Mouse (Mus musculus): ENCODE measurements at regions not wholly inside any gene's neighbourhood (a gene's known extent, or its start where the extent isn't known, plus 50 kb on each side); places are given as distances from the start of the nearest gene placed in this dataset.

DNA sequence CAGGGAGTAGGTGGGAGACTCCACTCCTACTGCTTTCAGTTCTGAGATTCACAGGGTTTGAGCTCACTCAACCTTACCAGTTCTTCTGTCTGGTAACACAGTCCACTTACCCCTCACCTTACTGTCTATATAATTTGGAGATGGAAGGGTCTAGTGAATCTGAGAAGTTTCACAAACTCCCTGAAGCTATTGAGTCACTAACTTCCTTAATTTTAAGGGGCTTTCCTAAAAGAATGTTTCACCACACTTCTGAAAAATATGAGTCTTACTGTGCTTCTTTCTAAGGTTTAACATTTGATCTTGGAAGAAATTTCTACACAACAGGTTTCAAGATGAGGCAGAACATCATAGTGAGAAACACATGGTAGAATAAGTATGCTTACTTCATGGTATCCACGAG lies 166.6 kb upstream of the Tet2 start:
- TF ChIP-seq CTCF (conservative IDR thresholded peaks at IDR 0.05; ENCODE audit: low read length) = no peak
- TF ChIP-seq POU5F1 (IDR thresholded peaks at IDR 0.05; ENCODE audit: borderline replicate concordance, low read length) = no peak
- no peak for TF ChIP-seq NANOG (IDR thresholded peaks at IDR 0.05; ENCODE audit: borderline replicate concordance, low read length)
- no peak overlapping the region for H3K4me3 ChIP-seq (replicated peaks; ENCODE audit: low read length)
- no peaks in the 10 kb centered on the region for H3K36me3 ChIP-seq (ENCODE audit: insufficient read depth, low read length)
- no peaks in the 10 kb centered on the region for H3K4me1 ChIP-seq (replicated peaks; ENCODE audit: low read depth, low read length)
- H3K9me3 ChIP-seq (ENCODE audit: low read length) = no peaks in the 10 kb centered on the region
- no peaks in the 10 kb centered on the region for H3K27me3 ChIP-seq (ENCODE audit: insufficient read depth, low read length)

DNA sequence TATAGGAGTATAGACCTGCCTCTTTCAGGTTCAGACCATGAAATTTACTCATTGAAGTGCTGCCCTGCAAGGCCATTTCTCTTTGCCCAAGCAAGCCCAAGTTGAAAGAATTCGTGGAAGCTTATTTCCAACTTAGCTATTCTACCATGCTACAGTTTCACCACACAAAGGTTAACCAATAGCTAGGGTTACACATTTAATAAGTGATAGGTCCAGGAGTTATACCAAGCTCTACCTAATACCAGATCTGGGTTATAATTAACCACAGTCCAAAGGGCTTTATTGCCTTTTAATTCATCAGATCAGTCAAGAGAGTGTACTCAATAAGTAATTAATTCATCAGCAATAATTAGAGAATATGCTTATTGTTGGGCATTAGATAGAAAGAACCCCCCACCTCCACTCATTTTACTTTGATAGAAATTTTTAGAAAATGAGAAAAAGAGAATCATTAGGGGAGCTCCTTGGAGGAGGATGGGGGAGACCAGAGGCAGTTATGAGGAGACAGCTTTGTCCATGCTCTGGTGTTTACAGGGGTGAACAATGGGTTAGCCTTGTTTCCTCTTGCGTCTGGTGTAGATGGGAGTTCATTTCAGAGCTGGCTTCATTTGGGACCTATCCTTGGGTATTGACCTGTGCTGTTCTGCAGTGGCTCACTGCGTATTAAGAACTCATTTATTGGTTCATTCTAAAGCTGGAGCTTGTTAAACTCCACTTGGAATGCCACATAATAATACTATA lies 177.8 kb upstream of the Tet2 start:
- Histone ChIP-seq H3K27me3 (ENCODE audit: insufficient read depth, low read length) (no peaks in the 10 kb centered on the region), H3K4me3 (replicated peaks; ENCODE audit: low read length) (no peak overlapping the region), H3K36me3 (ENCODE audit: insufficient read depth, low read length) (no peaks in the 10 kb centered on the region), H3K9me3 (ENCODE audit: low read length) (no peaks in the 10 kb centered on the region), H3K4me1 (replicated peaks; ENCODE audit: low read depth, low read length) (no peaks in the 10 kb centered on the region)
- TF ChIP-seq POU5F1 (IDR thresholded peaks at IDR 0.05; ENCODE audit: borderline replicate concordance, low read length) = no peak
- no peak for TF ChIP-seq NANOG (IDR thresholded peaks at IDR 0.05; ENCODE audit: borderline replicate concordance, low read length)
- no peak for TF ChIP-seq CTCF (conservative IDR thresholded peaks at IDR 0.05; ENCODE audit: low read length)

DNA sequence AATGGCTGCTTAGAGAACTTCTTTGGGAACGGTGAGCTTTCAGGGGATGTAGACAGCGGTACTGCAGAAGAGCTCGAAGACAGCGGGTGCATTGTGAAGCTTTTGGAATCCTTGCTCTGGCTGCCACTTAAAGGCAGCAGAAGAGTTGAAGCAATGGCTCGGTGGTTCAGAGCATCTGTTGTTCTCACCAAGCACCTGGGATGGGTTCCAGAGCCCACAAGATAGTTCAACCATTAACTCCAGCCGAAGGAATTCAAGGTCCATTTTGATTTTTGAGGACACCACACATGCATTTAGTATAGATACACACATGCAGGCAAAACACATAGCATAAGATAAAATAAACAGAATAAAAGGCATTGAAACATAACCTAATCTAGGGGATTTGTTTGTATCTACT lies 181.9 kb upstream of the Tet2 start:
- Histone ChIP-seq H3K4me3 (replicated peaks; ENCODE audit: low read length) (no peak overlapping the region), H3K4me1 (replicated peaks; ENCODE audit: low read depth, low read length) (no peaks in the 10 kb centered on the region), H3K27me3 (ENCODE audit: insufficient read depth, low read length) (no peaks in the 10 kb centered on the region), H3K36me3 (ENCODE audit: insufficient read depth, low read length) (no peaks in the 10 kb centered on the region), H3K9me3 (ENCODE audit: low read length) (no peaks in the 10 kb centered on the region)
- no peak for TF ChIP-seq POU5F1 (IDR thresholded peaks at IDR 0.05; ENCODE audit: borderline replicate concordance, low read length)
- no peak for TF ChIP-seq NANOG (IDR thresholded peaks at IDR 0.05; ENCODE audit: borderline replicate concordance, low read length)
- no peak for TF ChIP-seq CTCF (conservative IDR thresholded peaks at IDR 0.05; ENCODE audit: low read length)

DNA sequence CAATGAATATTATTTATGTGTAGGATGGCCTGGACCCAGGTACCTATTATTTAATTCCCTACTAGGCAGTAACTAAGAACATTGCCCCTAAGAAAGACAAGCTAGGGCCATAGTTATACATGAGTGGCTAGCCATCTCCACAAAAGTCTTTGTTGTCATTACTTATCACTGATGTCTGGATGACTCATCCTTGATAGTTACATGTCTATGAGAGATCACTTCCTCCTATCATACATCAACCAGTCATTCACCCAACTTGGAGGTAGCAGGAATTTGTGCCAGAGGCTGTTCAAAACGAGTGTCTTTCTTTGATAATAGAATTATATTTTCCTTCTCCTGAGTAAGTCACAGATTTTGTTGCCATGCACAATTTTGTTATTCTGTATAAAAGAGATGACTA lies 190.7 kb upstream of the Tet2 start:
- H3K4me1 ChIP-seq (replicated peaks; ENCODE audit: low read depth, low read length) = no peaks in the 10 kb centered on the region
- no peaks in the 10 kb centered on the region for H3K9me3 ChIP-seq (ENCODE audit: low read length)
- H3K27me3 ChIP-seq (ENCODE audit: insufficient read depth, low read length) = no peaks in the 10 kb centered on the region
- no peaks in the 10 kb centered on the region for H3K36me3 ChIP-seq (ENCODE audit: insufficient read depth, low read length)
- H3K4me3 ChIP-seq (replicated peaks; ENCODE audit: low read length) = no peak overlapping the region
- TF ChIP-seq CTCF (conservative IDR thresholded peaks at IDR 0.05; ENCODE audit: low read length) (no peak), NANOG (IDR thresholded peaks at IDR 0.05; ENCODE audit: borderline replicate concordance, low read length) (no peak), POU5F1 (IDR thresholded peaks at IDR 0.05; ENCODE audit: borderline replicate concordance, low read length) (no peak)

DNA sequence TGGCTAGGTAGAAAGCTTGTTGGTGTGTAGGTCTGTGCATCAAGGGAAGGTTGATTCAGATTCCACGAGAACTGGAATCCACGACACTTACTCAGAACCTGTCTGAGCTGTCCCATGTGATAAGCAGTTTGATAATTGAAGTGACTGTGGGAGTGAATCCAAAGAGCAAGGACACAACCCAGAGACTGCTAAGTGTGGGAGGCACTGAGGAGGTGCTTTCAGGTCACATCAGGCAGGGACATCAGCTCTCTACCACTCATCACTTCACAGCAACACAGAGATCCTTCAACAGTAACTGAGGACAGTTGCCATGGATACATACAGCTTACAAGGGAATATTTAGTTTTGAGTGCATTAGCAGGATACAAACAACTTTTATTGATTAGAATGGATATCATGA lies 194.0 kb upstream of the Tet2 start:
- Histone ChIP-seq H3K9me3 (ENCODE audit: low read length) (no peaks in the 10 kb centered on the region), H3K36me3 (ENCODE audit: insufficient read depth, low read length) (no peaks in the 10 kb centered on the region), H3K4me3 (replicated peaks; ENCODE audit: low read length) (no peak overlapping the region), H3K27me3 (ENCODE audit: insufficient read depth, low read length) (no peaks in the 10 kb centered on the region), H3K4me1 (replicated peaks; ENCODE audit: low read depth, low read length) (no peaks in the 10 kb centered on the region)
- TF ChIP-seq CTCF (conservative IDR thresholded peaks at IDR 0.05; ENCODE audit: low read length) (no peak), POU5F1 (IDR thresholded peaks at IDR 0.05; ENCODE audit: borderline replicate concordance, low read length) (no peak), NANOG (IDR thresholded peaks at IDR 0.05; ENCODE audit: borderline replicate concordance, low read length) (no peak)

DNA sequence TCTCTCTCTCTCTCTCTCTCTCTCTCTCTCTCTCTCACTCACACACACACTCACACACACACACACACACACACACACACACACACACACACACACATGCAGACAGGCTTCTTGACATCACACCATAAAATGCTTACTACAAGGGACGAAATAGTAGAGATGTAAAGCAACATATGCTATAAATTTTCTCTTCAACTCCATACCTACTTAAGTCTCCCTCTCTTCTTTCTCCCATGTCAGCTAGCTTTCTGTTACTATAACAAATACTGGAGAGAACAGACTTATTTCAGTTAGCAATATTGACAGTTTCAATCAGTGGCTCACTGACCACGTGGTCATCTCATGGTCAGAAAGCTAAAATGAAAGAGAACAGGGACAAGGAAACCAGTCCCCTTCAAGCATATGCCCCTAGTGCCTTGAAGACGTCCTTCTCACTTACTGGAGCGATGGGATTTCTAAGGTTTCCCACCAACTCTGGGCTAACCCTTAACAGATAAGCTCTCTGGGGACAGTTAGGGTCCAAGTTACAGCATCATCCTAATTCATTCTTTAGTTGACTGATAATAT lies 199.7 kb upstream of the Tet2 start:
- no peak for TF ChIP-seq POU5F1 (IDR thresholded peaks at IDR 0.05; ENCODE audit: borderline replicate concordance, low read length)
- TF ChIP-seq CTCF (conservative IDR thresholded peaks at IDR 0.05; ENCODE audit: low read length) = no peak
- TF ChIP-seq NANOG (IDR thresholded peaks at IDR 0.05; ENCODE audit: borderline replicate concordance, low read length) = no peak
- Histone ChIP-seq H3K4me1 (replicated peaks; ENCODE audit: low read depth, low read length) (no peaks in the 10 kb centered on the region), H3K27me3 (ENCODE audit: insufficient read depth, low read length) (no peaks in the 10 kb centered on the region), H3K4me3 (replicated peaks; ENCODE audit: low read length) (no peak overlapping the region), H3K36me3 (ENCODE audit: insufficient read depth, low read length) (no peaks in the 10 kb centered on the region), H3K9me3 (ENCODE audit: low read length) (no peaks in the 10 kb centered on the region)

DNA sequence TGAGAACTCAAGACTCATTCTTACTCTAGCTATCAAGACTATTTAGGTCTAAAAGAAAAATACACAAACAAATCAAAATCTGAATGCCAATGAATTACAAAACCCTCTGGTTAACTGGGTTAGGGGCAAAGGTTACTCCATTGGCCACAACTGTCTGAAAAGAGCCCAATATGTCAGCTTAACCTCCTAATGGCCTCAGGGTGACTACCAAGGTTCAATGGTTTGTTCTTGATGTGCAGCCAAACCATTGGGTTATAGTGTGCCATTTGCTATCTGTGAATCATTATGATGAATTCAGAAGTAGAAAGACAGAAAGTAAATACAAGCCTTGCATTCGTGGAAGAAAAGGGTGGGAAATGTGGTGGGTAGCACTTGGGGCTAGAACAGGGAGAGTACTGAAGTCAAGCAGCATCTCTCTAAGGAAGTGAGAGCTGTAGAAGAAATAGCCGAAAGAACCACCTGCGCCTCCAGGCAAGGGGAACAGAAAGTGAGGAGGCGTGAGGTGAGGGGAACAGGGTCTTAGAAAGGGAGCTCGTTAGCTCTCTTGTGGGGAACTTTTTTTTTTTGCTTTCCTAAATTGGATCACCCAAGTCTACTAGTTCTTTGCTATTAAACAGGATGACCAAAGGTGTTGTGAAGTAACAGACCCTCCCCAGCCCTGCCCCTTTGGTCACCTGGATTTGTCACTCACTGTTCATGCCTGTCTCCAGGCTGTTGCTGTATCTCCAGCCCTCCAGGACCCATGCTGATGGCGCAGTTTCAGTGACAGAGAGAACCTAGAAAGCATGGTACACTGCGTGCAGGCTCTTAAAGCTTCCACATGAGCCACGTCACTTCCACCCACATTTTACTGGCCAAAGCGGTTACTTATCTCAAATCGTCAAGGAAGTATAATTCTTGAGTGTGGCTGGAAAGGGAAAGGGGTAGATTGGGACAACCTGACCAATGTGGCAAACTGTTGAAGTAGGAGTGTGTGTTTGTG lies 204.1 kb upstream of the Tet2 start:
- no peak for TF ChIP-seq NANOG (IDR thresholded peaks at IDR 0.05; ENCODE audit: borderline replicate concordance, low read length)
- no peak for TF ChIP-seq POU5F1 (IDR thresholded peaks at IDR 0.05; ENCODE audit: borderline replicate concordance, low read length)
- no peak for TF ChIP-seq CTCF (conservative IDR thresholded peaks at IDR 0.05; ENCODE audit: low read length)

DNA sequence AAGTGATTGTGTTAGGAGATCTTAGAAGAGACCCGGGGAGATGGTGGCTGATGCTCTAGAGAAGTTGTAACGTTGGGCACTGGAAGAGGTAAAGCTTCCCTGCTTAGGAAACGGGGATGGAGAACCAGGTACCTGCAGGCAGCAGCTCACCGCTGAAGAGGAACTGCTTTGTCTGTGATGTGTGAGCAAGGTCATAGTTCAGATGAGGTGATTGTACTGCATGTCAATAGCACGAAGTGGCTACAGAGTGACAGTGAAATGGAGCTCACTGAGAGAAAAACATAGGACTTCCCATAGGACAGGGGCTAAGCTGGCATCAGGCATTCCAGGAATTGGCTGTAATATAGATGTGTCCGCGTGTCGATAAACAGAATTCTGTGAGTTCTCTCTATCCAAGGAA lies 205.1 kb upstream of the Tet2 start:
- Histone ChIP-seq H3K36me3 (ENCODE audit: insufficient read depth, low read length) (no peaks in the 10 kb centered on the region), H3K4me1 (replicated peaks; ENCODE audit: low read depth, low read length) (peaks cover 5% of the 10 kb centered on the region), H3K27me3 (ENCODE audit: insufficient read depth, low read length) (no peaks in the 10 kb centered on the region), H3K4me3 (replicated peaks; ENCODE audit: low read length) (no peak overlapping the region), H3K9me3 (ENCODE audit: low read length) (no peaks in the 10 kb centered on the region)
- TF ChIP-seq CTCF (conservative IDR thresholded peaks at IDR 0.05; ENCODE audit: low read length) (no peak), NANOG (IDR thresholded peaks at IDR 0.05; ENCODE audit: borderline replicate concordance, low read length) (no peak), POU5F1 (IDR thresholded peaks at IDR 0.05; ENCODE audit: borderline replicate concordance, low read length) (no peak)

More for the DNA sequence above, 204.1 kb upstream of the Tet2 start:
- Histone ChIP-seq H3K36me3 (ENCODE audit: insufficient read depth, low read length) (no peaks in the 10 kb centered on the region), H3K4me3 (replicated peaks; ENCODE audit: low read length) (no peak overlapping the region), H3K27me3 (ENCODE audit: insufficient read depth, low read length) (no peaks in the 10 kb centered on the region), H3K4me1 (replicated peaks; ENCODE audit: low read depth, low read length) (no peaks in the 10 kb centered on the region), H3K9me3 (ENCODE audit: low read length) (no peaks in the 10 kb centered on the region)

All from E14TG2a.4 (cell line).